Mouse (Mus musculus) lung, adult 2 months (tissue): ENCODE measurements around the gene Gm15517.

Source experiments
- CTCF ChIP-seq: fragments of 200-500 bp; IDR thresholded peaks from 2 replicates; pipeline ENCODE4 v1.5.1; 2011; ENCODE audit warnings: mild to moderate bottlenecking, low read length, control low read depth; ENCODE audit not compliant: insufficient read depth
- POLR2A ChIP-seq: fragments of 200-500 bp; IDR thresholded peaks from 2 replicates; pipeline ENCODE4 v1.6.1; 2011; ENCODE audit warnings: low read depth, mild to moderate bottlenecking, control low read depth, low read length, borderline replicate concordance; ENCODE audit errors: extremely low read depth

DNA sequence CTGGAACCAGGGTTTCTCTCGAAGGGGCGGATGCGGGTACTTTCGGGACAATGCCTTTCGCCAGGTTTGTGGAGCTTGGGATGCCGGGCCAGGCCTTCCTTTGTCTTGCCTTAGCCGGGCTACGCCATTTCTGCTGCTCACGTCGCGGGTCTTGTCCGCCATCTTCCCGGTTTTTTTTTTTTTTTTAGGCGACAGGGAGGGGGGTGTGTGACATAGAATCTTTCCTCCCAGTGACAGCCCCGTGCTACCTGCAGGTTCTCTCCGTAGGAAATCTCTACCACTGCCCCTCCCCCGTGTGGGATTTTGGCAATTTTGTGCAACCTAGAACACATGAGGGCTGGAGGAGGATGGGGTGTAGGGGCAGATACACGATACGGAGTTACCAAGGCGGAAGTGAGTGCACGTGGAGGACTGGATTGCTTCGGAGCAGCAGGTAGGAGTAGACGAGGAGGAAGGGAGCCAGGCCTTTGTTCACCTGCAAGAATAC lies 14.2 kb upstream of the Gm15517 start:
- TF ChIP-seq POLR2A (no peak), CTCF (no peak)
